Mouse (Mus musculus): ENCODE data around the gene Dpf1.

GRCm38 (mm10) chr7:29283876-29284275 lies 19.9 kb upstream of the Dpf1 start:
- TF ChIP-seq CTCF (IDR thresholded peaks at IDR 0.05; ENCODE audit: low read depth) (no peak), EP300 (IDR thresholded peaks at IDR 0.05; ENCODE audit: low read depth) (no peak)

Measured in heart, postnatal 0 days (tissue).